Mouse (Mus musculus) megakaryocyte-erythroid progenitor cell, adult 5-6 weeks (primary cell): Measurements from ENCODE around the gene Cda. TPM values are rescaled to one million over a fixed set of nuclear protein-coding genes. Genes with fewer than 3 reads are reported as not detected.

ENCODE experiments used
- ATAC-seq: replicated peaks from 2 replicates; pipeline ENCODE4 v1.8.0; 2016; ENCODE audit warnings: mild to moderate bottlenecking, inconsistent platforms; ENCODE audit not compliant: severe bottlenecking, poor library complexity, low FRiP score, low TSS enrichment
- total RNA-seq, 2 experiments: library from RNA; stranded (forward) in 1 of 2; stranded (reverse) in 1 of 2; fragments of 200-1000, 215-1000 nt in 1 of 2; fragments of >200 nt in 1 of 2; fragmentation: Nextera tagmentation in 1 of 2; gene quantifications; 2 replicates each; pipeline ENCODE4 v1.2.3; 2014 to 2017

Cda gene
- total RNA-seq, 2 experiments from 2014 or later: 2.6 TPM; not detected in 1

DNA sequence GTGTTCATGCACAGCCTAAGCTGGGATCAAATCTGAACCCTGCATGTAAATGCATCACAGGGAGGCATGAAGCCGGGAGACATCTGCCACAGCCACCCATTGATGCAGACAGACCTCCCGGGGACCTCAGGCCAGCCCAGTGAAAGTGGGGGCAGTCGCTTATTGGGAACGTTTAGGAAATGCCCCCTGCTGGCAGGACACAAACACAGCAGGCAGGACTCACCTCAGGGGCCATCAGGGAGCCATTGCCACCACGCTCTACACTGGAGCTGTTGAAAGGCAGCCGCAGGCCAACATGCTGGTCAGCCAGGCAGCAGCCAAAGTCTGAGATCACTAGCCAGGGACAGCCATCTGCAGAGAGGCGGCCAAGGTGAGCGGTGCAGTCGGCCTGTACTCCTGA, 52.0 kb downstream of the Cda start:
- no peak for ATAC-seq

DNA sequence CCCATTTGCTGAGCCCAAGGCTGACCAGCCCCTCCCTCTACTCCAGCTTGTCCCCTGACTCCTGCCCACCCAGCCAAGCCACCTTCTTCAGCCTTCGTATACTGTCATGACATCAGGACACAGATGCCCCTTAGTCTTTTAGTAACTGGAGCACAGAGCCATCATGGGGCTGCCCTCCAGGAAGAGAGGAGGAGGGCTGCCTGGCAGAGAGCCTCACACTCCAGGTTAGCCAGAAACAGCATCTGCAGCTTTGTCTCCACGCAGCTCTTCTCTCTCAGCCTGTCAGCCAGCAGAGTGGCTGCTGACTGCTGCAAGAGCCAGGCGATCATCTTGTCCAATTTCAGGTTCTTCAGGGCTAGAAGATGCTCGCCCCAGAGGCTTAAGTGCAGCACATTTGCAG, 54.0 kb downstream of the Cda start:
- no peak for ATAC-seq

DNA sequence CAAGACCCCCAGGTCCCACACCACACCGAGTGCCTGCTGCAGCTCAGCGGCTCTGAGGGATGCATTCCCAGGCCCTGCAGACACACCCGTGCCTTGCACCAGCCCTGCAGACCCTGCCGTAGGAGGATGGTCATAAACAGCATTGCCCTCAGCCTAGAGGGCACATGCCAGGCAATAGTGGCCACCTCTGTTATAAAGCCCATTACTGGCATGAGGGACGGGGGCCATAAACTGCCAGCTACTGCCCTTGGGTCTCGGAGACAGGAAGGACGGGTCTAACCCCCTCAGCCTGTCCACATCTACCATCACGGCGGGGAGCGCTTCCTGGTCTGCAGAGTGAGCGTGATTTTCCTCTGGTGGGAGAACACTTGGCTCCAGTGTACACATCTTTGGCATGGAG, 54.8 kb downstream of the Cda start:
- no peak for ATAC-seq

DNA sequence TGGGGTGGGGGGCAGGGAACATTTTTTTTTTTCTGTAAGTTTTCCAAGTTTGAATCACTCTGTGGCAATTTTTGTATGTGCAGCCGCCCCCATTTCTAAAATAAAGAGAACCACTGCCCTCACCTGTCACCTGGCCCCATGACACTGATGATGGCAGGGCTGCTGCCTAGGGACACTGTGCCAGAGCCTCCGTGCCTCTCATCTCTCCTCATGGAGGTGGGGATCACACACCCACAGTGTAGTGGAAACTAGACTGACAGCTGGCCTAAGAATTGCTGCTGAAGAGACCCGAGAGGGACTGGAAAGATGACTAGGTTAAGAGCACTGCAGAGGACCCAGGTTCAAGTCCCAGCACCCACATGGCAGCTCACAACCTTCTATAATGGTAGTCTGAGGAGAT, 55.7 kb downstream of the Cda start:
- ATAC-seq: no peak

DNA sequence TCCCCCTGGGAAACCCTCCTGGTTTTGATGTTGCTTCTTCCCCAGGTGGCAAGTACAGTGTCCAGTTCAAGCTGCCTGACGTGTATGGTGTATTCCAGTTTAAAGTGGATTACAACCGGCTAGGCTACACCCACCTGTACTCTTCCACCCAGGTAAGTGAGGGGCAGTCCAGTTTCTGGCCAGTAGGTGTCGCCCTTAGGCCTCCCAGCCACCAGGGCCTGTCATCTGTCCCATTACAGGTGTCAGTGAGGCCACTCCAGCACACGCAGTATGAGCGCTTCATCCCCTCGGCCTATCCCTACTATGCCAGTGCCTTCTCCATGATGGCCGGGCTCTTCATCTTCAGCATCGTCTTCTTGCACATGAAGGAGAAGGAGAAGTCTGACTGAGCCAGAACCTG, 56.2 kb downstream of the Cda start:
- ATAC-seq: peak; percentile 43; the same call in 1 of the 2 replicates

DNA sequence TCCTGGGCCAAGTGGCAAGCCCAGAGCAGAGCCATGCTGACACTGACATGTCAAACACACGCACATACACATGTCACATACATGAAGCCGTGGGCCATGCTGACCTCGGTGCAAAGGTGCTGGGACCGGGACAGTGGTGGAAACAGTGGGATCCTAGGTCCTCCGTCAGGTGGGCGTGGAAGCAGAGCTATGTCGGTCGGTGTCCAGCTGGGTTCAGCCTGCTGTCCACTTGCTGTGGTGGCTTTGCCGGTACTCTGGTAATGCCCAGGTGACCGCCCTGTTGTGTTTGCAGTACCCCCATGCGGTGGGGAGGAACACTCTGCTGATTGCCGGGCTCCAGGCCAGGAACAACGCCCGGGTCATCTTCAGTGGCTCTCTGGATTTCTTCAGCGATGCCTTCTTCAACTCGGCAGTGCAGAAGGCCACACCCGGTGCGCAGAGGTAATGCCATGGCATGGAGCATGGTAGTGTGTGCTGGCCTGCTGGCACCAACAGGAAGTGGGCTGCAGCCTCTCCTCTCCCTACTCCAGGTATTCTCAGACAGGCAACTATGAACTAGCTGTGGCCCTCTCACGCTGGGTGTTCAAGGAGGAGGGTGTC, 57.4 kb downstream of the Cda start:
- no peak for ATAC-seq

DNA sequence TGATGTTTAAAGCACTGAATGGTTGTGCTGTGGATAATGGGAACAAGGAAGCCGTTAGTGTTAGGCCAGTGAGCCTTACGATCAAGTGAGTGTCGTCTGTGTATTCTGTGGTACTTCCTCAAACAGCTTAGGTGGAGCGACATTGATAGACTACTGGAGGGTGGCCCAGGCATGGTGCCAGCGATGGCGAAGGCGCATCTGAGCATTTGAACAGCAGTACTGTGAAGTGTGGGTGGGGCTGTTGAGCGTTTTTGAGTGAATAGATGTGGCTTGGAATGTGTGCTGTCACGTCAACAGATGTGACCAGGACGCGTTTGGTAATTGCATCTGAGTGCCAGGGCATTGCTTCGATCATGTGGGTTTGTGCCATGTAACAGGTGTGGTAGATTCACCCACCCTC, 60.1 kb downstream of the Cda start:
- ATAC-seq: no peak

DNA sequence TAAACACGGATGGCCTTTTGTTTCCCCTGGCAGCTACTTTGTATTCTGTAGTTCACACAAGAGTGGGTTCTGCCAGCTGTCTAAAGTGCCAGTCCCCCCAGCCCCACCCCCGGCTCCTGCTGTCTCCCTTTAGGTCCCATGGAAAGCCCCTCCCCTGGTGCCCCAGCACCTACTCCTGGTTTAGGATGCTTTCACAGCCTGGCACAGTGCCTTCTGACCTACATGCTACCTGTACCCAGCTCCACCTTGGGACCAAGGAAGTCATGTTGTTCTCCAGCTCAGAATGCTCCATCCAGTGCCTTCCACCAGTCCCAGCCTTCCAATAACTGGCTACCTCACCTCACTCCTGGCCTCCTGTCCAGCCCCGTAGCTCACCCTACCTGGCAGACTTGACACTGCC, 60.8 kb downstream of the Cda start:
- no peak for ATAC-seq

DNA sequence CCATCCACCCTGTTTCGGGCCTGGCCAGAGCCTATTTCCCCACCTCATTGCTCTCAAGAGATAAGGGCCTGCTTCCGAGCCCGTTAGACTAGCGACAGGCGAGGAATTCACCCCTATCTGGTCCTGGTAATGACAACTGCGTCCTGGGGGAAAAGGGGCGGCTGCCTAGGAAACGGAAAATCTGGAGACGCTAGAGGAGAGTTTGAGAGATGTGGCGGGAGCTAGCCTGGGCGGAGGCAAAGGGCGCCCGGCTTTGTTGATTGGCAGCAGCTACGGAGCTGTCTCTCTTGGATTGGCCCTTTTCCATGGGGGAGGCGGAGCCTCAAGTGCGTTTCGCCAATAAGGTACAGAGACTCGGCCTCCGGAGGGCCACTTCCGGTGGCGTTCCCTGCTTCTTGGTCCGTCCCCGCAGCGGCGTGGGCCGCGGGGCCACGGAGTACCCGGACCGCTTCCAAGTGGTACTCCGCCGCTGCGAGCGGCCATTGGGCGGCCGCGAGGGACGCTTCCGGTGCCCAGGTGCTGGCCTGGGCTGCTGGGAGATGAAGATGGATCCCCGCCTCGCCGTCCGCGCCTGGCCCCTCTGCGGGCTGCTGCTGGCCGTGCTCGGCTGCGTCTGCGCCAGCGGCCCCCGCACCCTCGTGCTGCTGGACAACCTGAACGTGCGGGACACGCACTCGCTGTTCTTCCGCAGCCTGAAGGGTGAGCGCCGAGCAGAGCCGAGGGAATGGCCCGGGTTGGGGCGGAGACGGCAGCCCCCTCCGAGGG, 63.3 kb downstream of the Cda start, which contains the start of gene Ddost:
Ddost (plus strand) TSS at position 391 of the 765 bp plus-strand sequence.
- ATAC-seq: peak; percentile 92

DNA sequence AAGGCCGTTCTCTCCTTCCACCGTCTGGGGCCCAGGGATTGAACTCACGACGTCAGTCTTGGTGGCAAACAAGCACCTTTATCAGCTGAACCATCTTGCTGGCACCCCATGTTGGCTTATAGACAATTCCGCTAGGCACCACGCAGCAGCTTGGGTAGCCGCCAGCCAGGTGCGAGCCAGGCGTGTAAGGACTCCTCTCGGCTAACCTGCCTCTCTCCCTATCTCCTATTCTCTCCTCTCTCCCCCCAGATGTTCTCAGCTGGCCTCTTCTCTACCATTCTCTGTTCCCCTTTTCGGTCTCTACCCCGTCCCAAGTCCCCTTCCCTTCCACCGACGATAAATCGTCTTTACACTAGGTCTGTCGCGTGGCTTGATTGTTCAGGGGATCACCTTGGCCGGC, 64.0 kb downstream of the Cda start:
- ATAC-seq: peak; percentile 33

DNA sequence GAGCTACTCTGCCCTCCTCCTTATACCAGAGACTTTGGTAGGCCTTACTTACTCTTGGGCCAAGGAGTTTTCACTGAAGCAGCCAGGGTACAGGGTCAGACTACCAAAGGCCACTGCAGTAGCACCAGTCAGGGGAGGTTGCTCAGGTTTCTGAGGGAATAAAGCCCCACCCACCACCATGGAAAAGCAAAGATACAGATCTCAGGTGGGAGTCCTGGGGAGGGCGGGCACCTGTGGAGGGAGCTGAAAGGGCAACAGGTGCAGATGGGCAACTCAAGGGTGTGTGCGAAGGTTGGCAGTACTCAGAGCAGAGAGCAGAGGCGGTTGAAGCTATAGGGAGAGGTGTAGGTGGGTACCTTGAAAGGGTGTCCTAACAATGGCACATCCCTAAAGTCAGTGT, 64.8 kb downstream of the Cda start:
- ATAC-seq: no peak

DNA sequence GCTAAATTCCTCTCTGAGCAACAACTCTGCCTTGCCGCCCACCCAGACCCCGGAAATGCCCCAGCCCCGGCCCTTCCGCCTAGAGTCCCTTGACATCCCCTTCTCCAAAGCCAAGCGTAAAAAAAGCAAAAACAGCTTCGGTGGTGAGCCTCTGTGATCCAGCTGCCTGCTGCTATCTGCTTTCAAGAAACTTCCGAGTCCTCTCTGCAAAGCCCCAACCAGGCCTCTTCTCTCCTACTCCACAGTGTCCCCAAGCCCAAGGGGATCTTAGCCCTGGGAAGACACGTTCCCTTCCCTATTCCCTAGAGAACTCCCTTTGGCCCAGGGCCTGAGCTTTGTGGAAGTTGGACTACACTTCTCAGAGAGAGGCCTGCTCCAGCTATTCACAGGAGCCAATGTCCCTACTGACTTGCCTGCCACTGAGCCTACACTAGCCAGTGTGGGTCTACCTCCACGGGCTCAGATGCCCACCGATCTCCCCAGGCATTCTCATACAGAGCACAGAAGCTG, 66.5 kb downstream of the Cda start:
- no peak for ATAC-seq

DNA sequence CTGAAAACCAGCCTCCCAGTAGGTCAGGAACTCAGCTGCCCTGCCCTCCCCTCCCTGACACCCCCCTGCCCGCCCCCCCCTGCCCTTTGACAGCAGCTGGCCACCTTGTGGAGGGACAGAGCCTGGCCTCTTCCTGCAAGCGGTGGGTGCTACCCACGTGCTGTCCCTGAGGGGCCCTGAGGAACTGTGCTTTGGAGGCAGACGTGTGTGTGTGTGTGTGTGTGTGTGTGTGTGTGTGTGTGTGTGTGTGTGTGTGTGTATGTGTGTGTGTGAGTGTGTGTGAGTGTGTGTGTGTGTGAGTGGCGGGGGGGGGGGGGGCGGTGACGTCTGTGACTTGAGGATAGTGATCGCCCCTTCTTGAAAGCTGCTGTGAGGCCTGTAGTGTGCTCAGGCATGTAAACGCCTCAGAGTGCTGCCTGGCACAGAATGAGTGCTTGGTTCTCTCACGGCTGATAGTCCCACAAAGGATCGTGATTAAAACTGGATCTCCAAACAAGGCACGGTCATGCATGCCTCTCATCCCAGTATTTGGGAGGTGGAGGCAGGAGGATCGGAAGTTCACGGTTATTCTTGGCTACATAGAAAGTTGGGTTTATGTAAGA, 73.7 kb downstream of the Cda start:
- no peak for ATAC-seq

DNA sequence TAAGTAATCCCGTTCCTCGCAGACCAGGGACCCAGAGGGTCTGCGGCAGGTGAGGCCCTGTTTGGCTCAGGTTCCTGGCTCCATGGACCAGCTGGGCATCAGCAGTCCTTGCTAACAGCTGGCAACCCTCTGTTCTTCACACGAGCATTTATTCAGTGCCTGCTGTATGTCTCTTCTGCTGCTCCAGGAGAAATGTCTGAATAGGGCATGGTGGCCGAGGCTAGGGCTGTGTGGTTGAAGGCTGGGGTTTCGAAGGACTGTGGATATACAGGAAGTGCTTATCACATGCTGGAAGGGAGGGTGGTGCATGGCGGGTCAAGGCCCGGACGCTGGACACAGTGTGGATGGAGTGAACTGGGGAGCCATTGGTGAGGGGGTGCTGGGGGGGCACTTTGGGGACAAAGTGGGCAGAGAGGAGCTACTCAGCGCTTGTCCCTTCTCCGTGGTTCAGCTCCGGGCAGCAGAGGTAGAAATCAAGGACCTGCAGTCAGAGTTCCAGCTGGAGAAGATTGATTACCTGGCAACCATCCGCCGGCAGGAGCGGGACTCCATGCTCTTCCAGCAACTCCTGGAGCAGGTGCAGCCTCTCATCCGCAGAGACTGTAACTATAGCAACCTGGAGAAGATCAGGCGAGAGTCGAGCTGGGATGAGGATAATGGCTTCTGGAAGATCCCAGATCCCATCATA, 74.4 kb downstream of the Cda start:
- ATAC-seq: no peak

DNA sequence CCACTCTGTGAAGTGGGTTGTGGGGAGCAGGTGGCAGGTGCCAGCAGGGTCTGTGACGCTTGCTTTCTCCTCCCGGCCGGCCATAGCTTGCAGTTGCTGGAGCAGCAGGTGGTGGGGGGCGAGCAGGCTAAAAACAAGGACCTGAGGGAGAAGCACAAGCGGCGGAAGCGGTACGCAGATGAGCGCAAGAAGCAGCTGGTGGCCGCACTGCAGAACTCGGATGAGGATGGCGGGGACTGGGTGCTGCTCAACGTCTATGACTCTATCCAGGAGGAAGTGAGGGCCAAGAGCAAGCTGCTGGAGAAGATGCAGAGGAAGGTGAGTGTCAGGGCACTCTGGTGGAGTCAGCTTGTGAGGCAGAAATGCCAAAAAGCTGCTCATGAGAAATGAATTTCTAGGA, 75.8 kb downstream of the Cda start:
- no peak for ATAC-seq

DNA sequence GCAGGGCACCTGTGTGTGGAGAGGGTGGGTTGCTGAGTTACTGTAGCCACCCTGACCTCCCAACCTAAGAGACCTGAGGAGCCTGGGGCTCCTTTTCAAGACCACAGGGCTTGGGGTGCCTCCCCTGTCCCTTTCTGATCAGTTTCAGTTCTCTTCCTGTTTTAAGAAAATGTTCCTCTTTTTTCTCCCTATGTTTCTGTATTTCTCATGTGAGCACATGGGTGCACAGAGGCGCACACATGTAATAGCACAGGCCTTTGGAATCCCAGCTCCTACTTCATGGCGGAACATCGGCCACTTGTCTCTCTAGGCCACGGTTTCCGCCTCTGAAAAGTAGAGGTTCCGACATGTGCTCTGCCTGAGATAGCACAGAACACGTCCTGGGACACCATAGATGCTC, 79.1 kb downstream of the Cda start:
- no peak for ATAC-seq
